In the genomic region with DNA sequence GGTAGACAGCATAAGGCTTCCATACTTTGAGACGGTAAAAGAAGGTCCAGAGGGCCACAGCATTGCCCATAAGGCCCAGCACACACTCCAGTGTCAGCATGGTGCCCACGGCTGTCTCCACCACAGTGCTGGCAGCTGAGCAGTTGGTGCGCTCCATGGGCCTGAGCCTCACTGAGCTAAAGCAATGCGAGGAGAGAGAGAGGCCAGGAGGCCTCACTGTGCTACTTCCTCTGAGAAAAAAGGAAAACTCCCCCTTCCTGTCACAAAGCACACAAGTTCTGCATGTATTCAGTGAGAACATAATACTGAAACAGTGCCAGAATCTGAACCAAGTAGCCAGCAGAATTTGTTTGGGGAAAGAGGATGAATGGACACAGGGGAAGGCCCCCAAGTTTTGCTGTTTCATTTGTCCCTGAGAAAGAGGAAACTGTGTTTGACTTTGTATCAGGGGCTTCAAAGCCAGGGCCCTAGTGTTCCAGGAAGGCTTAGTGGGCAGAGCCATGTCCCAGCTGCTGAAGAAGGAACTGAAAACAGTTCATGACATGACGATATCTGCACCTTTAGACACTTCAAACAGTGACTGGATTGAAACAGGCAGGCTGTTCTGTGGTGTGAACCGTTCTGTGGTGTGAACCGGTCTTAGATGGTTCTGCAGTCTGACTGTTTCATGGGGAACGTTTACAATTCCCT, we compare ENCODE assay signal across 12 mouse cellular contexts. TPM values are rescaled to one million over a fixed set of nuclear protein-coding genes. Genes with fewer than 3 reads are reported as not detected.
"Had no signal": no experiment of that assay in that cellular context is flagged by ENCODE, and none has a peak within 500 bp of the region (broad histone marks: within the 10 kb centered on the region; RNA-seq: fewer than 3 reads in every experiment).

A gene (minus strand): TSS at position 173 of the 690 bp plus-strand sequence.

RNA-seq across cellular contexts. Expression of the gene that starts here (rescaled TPM):
- total RNA-seq: layer of hippocampus, adult 2 months; left cerebral cortex, postnatal 36 days; liver, adult 2 months; megakaryocyte-erythroid progenitor cell, adult 5-6 weeks had no signal
- polyA plus RNA-seq: kidney, embryonic 14.5 days; limb, embryonic 12.5 days; liver, adult 2 months; lung, adult 2 months; midbrain, embryonic 12.5 days; midbrain, postnatal 0 days; myocyte; neural tube, embryonic 11.5 days; neural tube, embryonic 15.5 days had no signal
